In genomic region chr11:45026674-45027073, GRCm38 (mm10) we compare ENCODE assay signal across 10 mouse cellular contexts.
A peak's percentile ranks its signal among the peaks of the same experiment; 100 is the strongest.
DNase-seq lines count a peak whose midpoint lies in the region; ATAC-seq and TF ChIP-seq lines count a peak whose summit lies in the region.
"Had no signal": no experiment of that assay in that cellular context is flagged by ENCODE, and none has a peak within 500 bp of the region (broad histone marks: within the 10 kb centered on the region; RNA-seq: fewer than 3 reads in every experiment).

No protein-coding gene starts in this region.

- H3K36me3 ChIP-seq in heart, embryonic 12.5 days: no peaks in the 10 kb centered on the region
- H3K36me3 ChIP-seq in forebrain, embryonic 16.5 days (ENCODE audit: control insufficient read depth, insufficient read depth): no peaks in the 10 kb centered on the region
- H3K36me3 ChIP-seq in midbrain, embryonic 11.5 days (ENCODE audit: control insufficient read depth, insufficient read depth, low read length): no peaks in the 10 kb centered on the region

- H3K27me3 ChIP-seq in heart, embryonic 12.5 days (replicated peaks): no peaks in the 10 kb centered on the region
- no peaks in the 10 kb centered on the region for H3K27me3 ChIP-seq in forebrain, embryonic 16.5 days (replicated peaks; ENCODE audit: control insufficient read depth, insufficient read depth, low read length)
- H3K27me3 ChIP-seq in midbrain, embryonic 11.5 days (ENCODE audit: control insufficient read depth, insufficient read depth, low read length): no peaks in the 10 kb centered on the region

- 0 out of 2 replicates have a peak, but pooled peaks cover 3% of the 10 kb centered on the region for H3K4me1 ChIP-seq in heart, embryonic 12.5 days (replicated peaks)
- H3K4me1 ChIP-seq in forebrain, embryonic 16.5 days (replicated peaks; ENCODE audit: control insufficient read depth, insufficient read depth, low read length): peaks cover 10% of the 10 kb centered on the region
- H3K4me1 ChIP-seq in midbrain, embryonic 11.5 days (ENCODE audit: control insufficient read depth, insufficient read depth, low read length): peaks cover 9% of the 10 kb centered on the region

- no peak for ATAC-seq in heart, embryonic 12.5 days (ENCODE audit: insufficient number of reproducible peaks, low FRiP score)
- peak; percentile 63; the same call in 1 of the 2 replicates for ATAC-seq in forebrain, embryonic 16.5 days
- peak; percentile 78; the same call in 1 of the 2 replicates for ATAC-seq in midbrain, embryonic 11.5 days (ENCODE audit: low FRiP score)

- no peak overlapping the region for H3K27ac ChIP-seq in heart, embryonic 12.5 days (ENCODE audit: poor library complexity, severe bottlenecking)
- H3K27ac ChIP-seq in forebrain, embryonic 16.5 days (ENCODE audit: low read length): no peak overlapping the region
- H3K27ac ChIP-seq in midbrain, embryonic 11.5 days (ENCODE audit: low read depth, low read length): 0 out of 2 replicates have a peak overlapping the region, but pooled peaks have one; percentile 9

- no peak overlapping the region for H3K9ac ChIP-seq in heart, embryonic 12.5 days
- peak overlapping the region; percentile 39 for H3K9ac ChIP-seq in forebrain, embryonic 16.5 days (replicated peaks; ENCODE audit: low read depth, low read length)
- H3K9ac ChIP-seq in midbrain, embryonic 11.5 days (ENCODE audit: low read length): peak overlapping the region; percentile 45; the same call in 1 of the 2 replicates

- 19% methylated on average over 11 of the region's 11 CpGs for WGBS in heart, embryonic 12.5 days
- WGBS in forebrain, embryonic 16.5 days: 10% methylated on average over 11 of the region's 11 CpGs
- WGBS in midbrain, embryonic 11.5 days: 11% methylated on average over 11 of the region's 11 CpGs

- H3K4me3 ChIP-seq in heart, embryonic 12.5 days: no peak overlapping the region; the same call in 1 of the 2 replicates
- no peak overlapping the region for H3K4me3 ChIP-seq in forebrain, embryonic 16.5 days (replicated peaks; ENCODE audit: low read length)
- H3K4me3 ChIP-seq in midbrain, embryonic 11.5 days (ENCODE audit: low read depth, low read length): no peak overlapping the region
- H3K4me3 ChIP-seq: myocyte had no signal

- no peaks in the 10 kb centered on the region for H3K9me3 ChIP-seq in heart, embryonic 12.5 days (replicated peaks)
- no peaks in the 10 kb centered on the region for H3K9me3 ChIP-seq in forebrain, embryonic 16.5 days (ENCODE audit: control insufficient read depth, low read length)
- no peaks in the 10 kb centered on the region for H3K9me3 ChIP-seq in midbrain, embryonic 11.5 days (ENCODE audit: control insufficient read depth, low read length)

- TF ChIP-seq CTCF in brain, embryonic 14.5 days (IDR thresholded peaks at IDR 0.05; ENCODE audit: borderline replicate concordance, extremely low read depth, insufficient read depth, insufficient read length): no peak

- intact Hi-C loops in heart, postnatal 14 days (cut with DNase I): no loop called here

- no peak for TF ChIP-seq POLR2A in brain, embryonic 14.5 days (IDR thresholded peaks at IDR 0.05; ENCODE audit: borderline replicate concordance, extremely low read depth, insufficient read depth, insufficient read length, poor library complexity, severe bottlenecking)

- peak overlapping the region; percentile 47 for H3K4me2 ChIP-seq in heart, embryonic 12.5 days
- H3K4me2 ChIP-seq in forebrain, embryonic 16.5 days (ENCODE audit: low read length): peak overlapping the region; percentile 16
- peak overlapping the region; percentile 14 for H3K4me2 ChIP-seq in midbrain, embryonic 11.5 days

- DNase-seq in heart, postnatal 14 days: no peak
- peak; percentile 76 for DNase-seq in brain, embryonic 14.5 days (ENCODE audit: low read depth)
- peak; percentile 89 for DNase-seq in midbrain, embryonic 11.5 days (ENCODE audit: low spot score, missing footprints)
- DNase-seq in spleen, postnatal 14 days (ENCODE audit: low spot score in 2 of 2): no peak
- DNase-seq in frontal cortex, postnatal 14 days (ENCODE audit: low spot score in 2 of 2): no peak
- DNase-seq in cerebellum, adult 9-10 months: no peak
- DNase-seq: cerebellum, adult 9-11 months had no signal

Comparison
In these comparisons a context has a peak if more than half of its experiments do, and no peak if none do; other contexts are left out.
1. DNase-seq: peak in brain, embryonic 14.5 days (single experiment) and midbrain, embryonic 11.5 days (single experiment); none in heart, postnatal 14 days (0 of 2), spleen, postnatal 14 days (0 of 2), frontal cortex, postnatal 14 days (0 of 2) and cerebellum, adult 9-10 months (single experiment).
2. Peak in every context shown above with its lines, with median percentiles within 50 percentile points of each other: H3K4me2 ChIP-seq.